Mouse (Mus musculus) lung, postnatal 4 days (tissue): ENCODE measurements around the gene Mrps11.

Experiments used
- DNase-seq, 2 experiments: peaks; one replicate each; pipeline ENCODE4 v3.0.0; 2021

Mrps11 gene

GRCm38 (mm10) chr7:78782639-78783581, at the start of gene Mrps11, which contains the start of gene Mrpl46:
Mrps11 (plus strand) TSS chr7:78783119.
Mrpl46 (minus strand) TSS chr7:78783531.
- peak; percentile 87 to 88 for DNase-seq

- no peak for DNase-seq
Measured at GRCm38 (mm10) chr7:78737196-78737595, 45.7 kb upstream of the Mrps11 start.

GRCm38 (mm10) chr7:78737614-78738210, 45.2 kb upstream of the Mrps11 start, which contains the start of gene Ntrk3:
Ntrk3 (minus strand) TSS chr7:78738012.
- DNase-seq, result no peak

GRCm38 (mm10) chr7:78739351-78740000, 43.4 kb upstream of the Mrps11 start:
- DNase-seq, result no peak

- DNase-seq, result peak in 1 of 2 experiments; percentile 34
Measured at GRCm38 (mm10) chr7:78743731-78744385, 39.1 kb upstream of the Mrps11 start.

- DNase-seq, result no peak
Measured at GRCm38 (mm10) chr7:78752961-78753360, 30.0 kb upstream of the Mrps11 start.

GRCm38 (mm10) chr7:78753752-78754457, 29.0 kb upstream of the Mrps11 start:
- DNase-seq, result no peak

- no peak for DNase-seq
Measured at GRCm38 (mm10) chr7:78754458-78755000, 28.4 kb upstream of the Mrps11 start.

GRCm38 (mm10) chr7:78763801-78764200, 19.1 kb upstream of the Mrps11 start:
- no peak for DNase-seq

- no peak for DNase-seq
Measured at GRCm38 (mm10) chr7:78765215-78765631, 17.7 kb upstream of the Mrps11 start.

- DNase-seq, result peak; percentile 77 to 81
Measured at GRCm38 (mm10) chr7:78766019-78766683, 16.8 kb upstream of the Mrps11 start.

GRCm38 (mm10) chr7:78767929-78768531, 14.9 kb upstream of the Mrps11 start:
- no peak for DNase-seq

GRCm38 (mm10) chr7:78769075-78769652, 13.8 kb upstream of the Mrps11 start:
- DNase-seq, result no peak

GRCm38 (mm10) chr7:78770936-78771335, 12.0 kb upstream of the Mrps11 start:
- DNase-seq, result no peak

GRCm38 (mm10) chr7:78778741-78779140, 4.2 kb upstream of the Mrps11 start:
- no peak for DNase-seq

- no peak for DNase-seq
Measured at GRCm38 (mm10) chr7:78785906-78786305, 3.0 kb downstream of the Mrps11 start.

- no peak for DNase-seq
Measured at GRCm38 (mm10) chr7:78787793-78788380, 5.0 kb downstream of the Mrps11 start.

GRCm38 (mm10) chr7:78791359-78792222, 8.7 kb downstream of the Mrps11 start:
- peak in 1 of 2 experiments; percentile 55 for DNase-seq
